Mouse (Mus musculus) ES-E14 (cell line): ENCODE measurements around the gene Arf3.

Experiments
- CHD2 ChIP-seq: IDR thresholded peaks from 2 replicates; pipeline ENCODE4 v1.6.1; 2014; ENCODE audit warnings: mild to moderate bottlenecking, low read depth, low read length, inconsistent platforms
- MAFK ChIP-seq: IDR thresholded peaks from 2 replicates; pipeline ENCODE4 v1.6.1; 2014; ENCODE audit warnings: mild to moderate bottlenecking, low read depth, low read length, inconsistent platforms; ENCODE audit not compliant: insufficient read depth
- ZC3H11A ChIP-seq: IDR thresholded peaks from 2 replicates; pipeline ENCODE4 v1.6.1; 2012; ENCODE audit warnings: low read depth, mild to moderate bottlenecking, inconsistent platforms, low read length, borderline replicate concordance
- ZNF384 ChIP-seq: IDR thresholded peaks from 2 replicates; pipeline ENCODE4 v1.6.1; 2012; ENCODE audit warnings: low read depth, low read length, inconsistent platforms

DNA sequence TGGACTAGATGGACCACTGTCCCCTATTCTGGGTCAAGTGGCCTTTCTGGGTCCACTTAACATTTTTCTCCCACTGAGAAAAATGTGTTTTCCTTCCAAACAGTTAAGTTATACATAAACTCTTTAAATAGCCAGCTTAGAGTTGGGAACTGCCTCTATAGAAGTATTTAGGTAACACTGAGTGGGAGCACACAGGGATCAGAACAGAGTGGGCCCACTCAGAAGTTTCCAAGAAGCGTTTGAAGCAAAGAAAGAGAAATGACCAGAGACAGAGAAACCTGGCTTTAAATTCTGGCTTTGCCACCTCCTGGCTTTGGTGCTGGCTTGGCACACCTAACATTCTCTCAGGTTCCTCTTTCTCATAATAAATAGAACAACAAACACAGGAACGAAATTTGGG, 73.3 kb downstream of the Arf3 start:
- TF ChIP-seq CHD2 (no peak), ZC3H11A (no peak), MAFK (no peak), ZNF384 (no peak)
